Mouse (Mus musculus) brain, embryonic 14.5 days (tissue): ENCODE data around the gene Gm42791.

Experiments used
- CTCF ChIP-seq: fragments of 200-500 bp; IDR thresholded peaks from 2 replicates; pipeline ENCODE4 v1.5.1; 2012; ENCODE audit warnings: inconsistent platforms, mild to moderate bottlenecking, moderate library complexity, borderline replicate concordance; ENCODE audit not compliant: insufficient read depth, insufficient read length; ENCODE audit errors: extremely low read depth
- POLR2A ChIP-seq: fragments of 200-500 bp; IDR thresholded peaks from 2 replicates; pipeline ENCODE4 v1.6.1; 2012; ENCODE audit warnings: mild to moderate bottlenecking, inconsistent platforms, borderline replicate concordance; ENCODE audit not compliant: poor library complexity, insufficient read depth, insufficient read length, severe bottlenecking; ENCODE audit errors: extremely low read depth

DNA sequence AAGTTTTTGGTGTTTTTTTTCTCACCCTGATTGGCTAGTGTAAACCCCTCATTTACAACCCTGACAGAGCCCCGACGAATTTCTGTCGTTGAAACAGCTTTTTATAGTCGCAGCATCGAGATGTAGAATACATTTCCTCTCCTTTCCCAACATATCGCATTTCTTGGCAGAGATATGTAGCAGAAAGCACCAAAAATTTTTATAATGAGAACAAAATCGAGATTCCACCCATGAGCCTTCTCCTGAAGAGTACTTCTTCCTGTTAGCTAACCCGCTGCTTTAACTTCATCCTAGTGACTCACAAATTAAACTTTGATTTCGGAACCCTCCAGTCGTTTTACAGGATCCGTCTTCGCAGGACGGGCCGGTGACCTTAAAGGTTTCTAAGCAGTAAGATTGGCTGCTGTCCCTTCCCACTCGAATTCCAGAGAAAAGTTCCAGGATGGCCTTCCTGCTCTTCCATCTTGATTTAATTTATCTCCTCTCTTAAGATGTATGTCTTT is 29.8 kb downstream of the Gm42791 start:
- no peak for TF ChIP-seq CTCF
- TF ChIP-seq POLR2A = no peak
